Mouse (Mus musculus): ENCODE measurements at regions not wholly inside any gene's neighbourhood (a gene's known extent, or its start where the extent isn't known, plus 50 kb on each side); places are given as distances from the start of the nearest gene placed in this dataset.
"Not testable (repeated sequence)": the region's sequence is repeated elsewhere in the genome, so short reads cannot be mapped to it uniquely, and the experiment has no call there.

DNA sequence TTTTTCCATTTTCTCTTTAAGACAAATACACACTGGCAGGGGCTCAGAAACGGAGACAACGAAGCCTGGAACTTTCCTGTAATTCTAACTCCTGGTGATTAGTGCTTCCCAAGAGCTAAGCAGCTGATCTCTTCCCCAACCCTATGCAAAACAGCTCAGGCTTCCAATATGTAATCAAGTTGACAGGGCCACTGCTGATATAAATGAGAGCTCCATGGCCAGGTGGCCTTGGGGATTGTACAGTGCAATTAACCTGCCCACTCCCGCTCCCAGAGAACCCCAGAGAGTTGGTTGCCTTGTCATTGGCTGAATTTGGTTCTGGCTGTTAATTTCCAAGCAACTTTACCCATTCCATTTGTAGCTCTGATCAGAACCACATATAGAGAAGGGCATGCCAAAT lies 67.8 kb downstream of the 4933415F23Rik start:
- DNase-seq (ENCODE audit: low spot score in 2 of 2), result no peak

DNA sequence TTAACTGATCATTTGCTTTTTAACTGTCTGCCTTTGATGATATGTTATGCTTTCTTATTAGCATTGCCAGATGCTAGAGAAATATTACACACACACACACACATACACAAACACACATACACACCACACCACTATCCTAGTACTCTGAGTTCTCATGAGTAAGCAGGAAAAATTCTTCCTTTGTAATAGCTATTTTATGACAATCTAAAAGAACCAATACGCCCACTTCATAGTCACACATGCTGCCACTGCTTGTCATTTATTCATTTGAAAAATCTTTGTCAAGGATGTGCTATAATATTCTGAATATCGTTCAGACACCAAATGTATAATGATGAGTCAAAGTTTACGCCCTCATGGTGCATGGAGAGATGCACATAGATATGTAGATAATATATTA lies 78.5 kb downstream of the 4933415F23Rik start:
- peak in 1 of 2 experiments; percentile 68 for DNase-seq (ENCODE audit: low spot score in 2 of 2)

DNA sequence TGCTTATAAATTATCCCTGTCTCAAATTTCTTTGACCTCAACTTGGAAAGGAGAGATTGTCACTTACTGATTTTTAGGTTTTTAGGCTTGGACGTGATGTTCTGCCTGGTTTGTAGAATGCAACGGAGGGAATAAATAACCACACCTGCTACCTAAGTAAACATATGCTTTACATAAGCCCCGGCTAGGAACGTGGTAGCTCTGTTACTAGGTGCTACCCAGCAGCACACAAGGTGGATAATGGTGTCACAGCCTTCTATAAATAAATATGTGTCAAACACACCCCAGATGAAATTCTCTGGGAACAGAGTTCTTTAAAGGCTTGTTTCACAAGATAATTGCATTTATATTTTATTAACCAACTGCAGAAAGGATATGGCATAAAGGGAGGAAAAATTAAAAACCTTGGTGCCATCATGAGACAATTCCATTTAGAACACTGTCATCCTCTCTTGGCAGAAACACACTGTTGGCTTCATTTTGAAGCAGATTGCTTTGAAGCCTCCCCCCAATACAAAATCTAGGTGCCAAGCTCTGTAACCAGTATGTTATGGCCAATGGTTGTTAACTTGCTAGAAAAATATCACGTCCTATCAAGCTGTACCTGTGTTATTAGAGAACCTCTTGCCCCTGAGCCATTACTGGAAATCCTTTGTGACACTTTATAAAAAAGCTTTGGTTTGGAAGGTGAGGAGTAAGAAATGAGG lies 94.1 kb downstream of the 4933415F23Rik start:
- peak; percentile 42 to 77 for DNase-seq (ENCODE audit: low spot score in 2 of 2)

DNA sequence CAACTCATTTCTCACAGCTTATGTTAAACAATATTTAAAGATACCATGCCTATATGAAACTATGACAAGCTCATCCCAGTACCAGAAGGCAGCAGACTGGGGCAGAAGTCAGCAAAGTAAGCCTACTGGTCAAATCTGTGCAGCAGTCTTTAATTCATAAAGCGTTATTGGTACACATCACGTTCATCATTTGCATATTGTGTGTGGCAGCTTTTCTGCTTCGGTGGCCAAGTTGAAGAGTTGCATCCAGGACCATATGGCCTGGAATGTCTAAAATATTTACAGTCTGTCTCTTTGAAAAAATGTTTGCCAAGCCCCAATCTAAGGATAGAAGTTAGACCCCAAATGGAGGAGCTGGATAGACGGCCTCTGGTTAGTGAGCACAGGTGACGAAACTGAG lies 97.2 kb downstream of the 4933415F23Rik start:
- no peak for DNase-seq (ENCODE audit: low spot score in 2 of 2)

DNA sequence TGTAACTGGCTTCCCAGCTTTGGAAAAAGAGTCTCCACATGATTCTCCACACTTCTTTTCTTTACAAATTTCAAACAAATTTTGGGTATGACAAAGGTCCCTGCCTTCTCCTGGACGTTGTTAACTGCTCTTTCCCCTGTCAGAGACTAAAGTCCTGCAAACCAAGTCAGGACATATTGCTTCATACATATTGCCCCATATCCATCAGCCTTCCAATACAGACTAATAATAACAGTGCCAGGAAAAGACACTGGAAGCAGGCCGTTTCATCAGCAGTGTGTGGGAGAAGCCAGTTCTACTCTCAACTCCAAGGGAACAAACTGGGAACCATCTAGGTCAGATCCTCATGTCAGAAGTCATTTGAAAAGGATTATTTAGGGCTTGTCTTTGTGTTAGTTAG lies 105.4 kb downstream of the 4933415F23Rik start:
- DNase-seq (ENCODE audit: low spot score in 2 of 2), result no peak

DNA sequence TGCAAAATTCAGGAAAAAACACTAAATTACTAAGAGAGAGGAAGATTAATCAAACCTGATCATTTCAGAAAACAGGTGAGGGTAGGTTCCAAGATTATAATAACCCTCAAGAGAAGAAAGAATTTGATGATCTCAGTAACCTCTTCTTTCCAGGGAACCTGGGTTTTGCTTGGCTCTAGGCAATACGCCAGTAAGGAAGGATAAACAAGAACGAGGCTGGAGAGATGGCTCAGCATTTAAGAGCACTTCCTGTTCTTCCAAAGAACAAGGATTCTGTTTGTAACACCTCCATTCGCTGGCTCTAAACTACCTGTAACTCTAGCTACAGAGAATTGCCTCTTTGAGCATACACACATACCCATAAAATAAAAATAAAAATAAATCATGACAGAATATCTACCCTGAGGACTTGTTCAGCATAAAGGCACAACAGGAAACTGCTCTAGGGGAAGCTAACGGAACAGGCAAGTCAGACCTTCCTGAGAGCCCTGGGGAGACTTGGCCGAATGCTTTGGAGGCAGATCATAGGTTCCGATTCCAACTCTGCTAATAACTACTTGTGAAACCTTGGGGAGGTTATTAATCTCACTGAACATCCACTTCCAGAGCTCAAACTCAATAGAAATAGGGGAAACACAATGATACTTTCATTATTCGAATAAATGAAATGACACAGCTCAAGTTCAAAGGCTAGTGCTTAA lies 112.4 kb downstream of the 4933415F23Rik start:
- DNase-seq (ENCODE audit: low spot score in 2 of 2), result no peak

DNA sequence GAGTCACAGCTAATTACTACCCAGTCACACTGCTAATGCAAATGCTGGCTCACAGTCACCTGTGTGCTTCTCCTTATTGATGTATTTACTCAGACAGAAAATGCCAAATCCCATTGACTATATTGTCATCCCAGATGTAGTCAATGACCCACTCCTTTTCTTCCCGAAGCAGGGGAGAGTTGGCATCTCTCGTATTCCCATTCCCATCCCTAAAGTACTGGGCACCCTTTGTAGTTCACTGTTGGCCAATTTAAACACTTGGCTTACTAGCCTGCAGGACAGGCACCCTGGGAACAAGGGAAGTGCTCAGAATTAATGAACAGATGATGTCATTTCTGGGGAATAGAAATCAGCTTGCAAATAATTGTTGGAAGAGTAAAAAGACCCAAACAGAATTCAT lies 114.5 kb downstream of the 4933415F23Rik start:
- no peak for DNase-seq (ENCODE audit: low spot score in 2 of 2)

DNA sequence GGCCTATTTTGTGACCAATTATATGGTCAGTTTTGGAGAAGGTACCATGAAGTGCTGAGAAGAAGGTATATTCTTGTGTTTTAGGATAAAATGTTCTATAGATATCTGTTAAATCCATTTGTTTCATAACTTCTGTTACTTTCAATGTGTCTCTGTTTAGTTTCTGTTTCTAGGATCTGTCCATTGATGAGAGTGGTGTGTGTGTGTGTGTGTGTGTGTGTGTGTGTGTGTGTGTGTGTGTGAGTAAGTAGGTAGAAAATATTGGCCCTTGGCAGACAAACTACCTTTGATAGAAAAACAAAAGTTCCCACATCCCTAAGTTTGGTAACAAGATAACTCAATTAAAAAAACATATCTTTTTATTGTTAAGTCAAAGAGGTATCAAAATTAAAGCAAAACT lies 117.8 kb downstream of the 4933415F23Rik start:
- DNase-seq (ENCODE audit: low spot score in 2 of 2), result not testable (repeated sequence)

DNA sequence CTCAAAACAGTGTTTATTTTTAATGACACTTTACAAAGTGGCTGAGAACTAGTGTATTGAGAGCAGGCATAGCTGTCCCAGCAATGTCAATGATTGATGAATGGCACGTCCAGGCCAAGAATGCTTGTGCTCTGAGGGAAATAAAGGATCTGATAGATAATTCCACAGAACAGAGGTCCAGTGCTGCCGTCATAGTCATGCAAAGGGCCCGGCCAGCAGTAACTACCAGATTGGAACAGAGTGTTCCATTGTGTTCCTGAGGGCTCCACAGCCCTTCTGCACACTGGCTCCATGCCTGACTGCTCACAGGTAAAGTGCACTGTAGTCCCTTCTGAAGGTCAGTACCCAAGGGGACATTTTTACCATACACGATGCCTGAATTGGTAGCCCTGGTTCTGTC lies 127.1 kb downstream of the 4933415F23Rik start:
- no peak for DNase-seq (ENCODE audit: low spot score in 2 of 2)

DNA sequence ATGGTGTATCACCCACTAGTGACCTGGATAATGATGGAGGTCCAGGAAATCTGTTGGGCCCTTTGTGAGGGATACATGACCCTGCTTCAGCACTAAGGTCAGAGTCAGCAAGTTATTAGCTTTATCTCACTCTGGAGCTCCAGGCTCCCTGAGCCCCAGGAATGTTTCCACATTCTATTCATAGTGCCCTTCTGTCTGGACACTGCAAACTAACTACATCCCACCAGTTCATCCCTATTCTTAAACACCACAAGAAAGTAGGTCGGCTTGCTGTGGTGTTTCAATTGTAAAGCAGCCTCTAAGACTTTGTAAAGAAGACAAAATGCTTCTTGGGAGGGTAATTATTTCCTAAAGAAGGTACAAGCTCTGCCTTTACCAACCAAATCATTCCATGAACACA lies 138.2 kb upstream of the Rims1 start:
- no peak for DNase-seq (ENCODE audit: low spot score in 2 of 2)

DNA sequence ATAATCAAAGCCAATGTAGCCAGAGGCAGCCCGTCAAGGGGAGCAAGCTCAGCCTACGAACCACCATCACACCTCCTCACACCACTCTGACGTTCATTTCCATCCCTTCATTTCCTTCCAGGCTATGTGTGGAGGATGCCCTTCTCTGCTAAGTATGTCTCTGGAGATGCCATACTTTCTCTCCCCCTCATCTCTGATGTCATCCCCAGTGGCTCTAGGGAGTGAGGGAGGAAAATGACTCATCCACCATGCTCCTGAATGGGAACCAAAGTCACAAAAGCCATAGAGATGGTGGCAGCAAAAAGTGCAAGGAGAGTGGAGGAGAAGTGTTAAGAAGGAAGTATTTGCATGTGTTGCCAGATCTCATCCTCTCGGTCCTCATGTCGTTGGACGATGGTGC lies 134.0 kb upstream of the Rims1 start:
- DNase-seq (ENCODE audit: low spot score in 2 of 2), result no peak

DNA sequence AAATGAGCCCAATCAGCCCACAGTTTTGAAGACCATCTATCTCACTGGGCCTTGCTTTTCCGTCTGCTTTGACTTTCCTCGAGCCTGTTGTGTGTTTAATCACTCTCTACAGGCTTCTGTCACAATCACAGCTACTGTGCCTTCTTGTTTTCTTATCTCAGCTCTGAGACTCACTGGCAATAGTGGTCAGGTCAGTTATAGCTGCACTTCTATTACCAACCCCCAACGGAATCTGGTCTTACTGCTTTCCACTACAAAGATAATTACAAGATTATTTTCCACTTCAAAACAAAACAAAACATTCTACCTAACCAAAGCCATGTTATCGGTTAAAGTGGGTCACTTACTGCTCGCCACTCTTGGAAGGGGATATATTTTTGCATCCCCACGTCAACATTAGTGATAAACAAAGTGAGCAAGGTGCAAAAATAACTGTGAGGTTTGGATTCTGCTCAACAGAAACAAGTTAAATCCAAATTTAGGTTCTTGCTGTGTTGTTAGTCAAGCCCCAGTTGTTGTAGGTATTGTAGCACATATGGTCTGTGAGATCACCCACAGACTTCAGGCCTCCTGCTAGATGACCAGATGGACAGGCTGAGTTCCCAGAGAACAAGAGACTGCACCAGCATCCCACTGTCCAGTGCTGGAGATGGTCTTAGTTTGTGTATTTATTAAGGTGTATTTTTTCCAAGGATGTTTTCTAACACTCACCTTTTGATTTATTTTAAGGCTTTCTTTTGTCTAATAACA lies 125.5 kb upstream of the Rims1 start:
- DNase-seq (ENCODE audit: low spot score in 2 of 2), result no peak

DNA sequence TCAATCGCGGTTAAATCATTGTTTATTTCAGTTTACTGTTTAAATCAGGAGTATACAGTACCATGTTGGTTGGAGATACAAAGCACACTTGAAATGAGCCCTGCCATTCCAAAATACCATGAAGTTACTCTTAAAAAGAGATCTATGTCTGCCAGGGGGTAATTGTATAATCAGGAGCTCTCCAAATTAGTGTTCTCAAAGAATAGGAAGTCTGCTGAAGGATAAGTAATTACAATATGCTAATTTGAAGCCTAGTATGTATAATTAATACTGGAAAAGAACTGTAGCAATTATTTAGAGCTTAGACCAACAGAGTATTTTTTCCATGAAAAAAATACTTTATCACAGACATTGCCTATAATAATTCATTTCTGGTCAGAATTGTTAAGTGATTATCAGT lies 97.2 kb upstream of the Rims1 start:
- DNase-seq (ENCODE audit: low spot score in 2 of 2), result no peak

DNA sequence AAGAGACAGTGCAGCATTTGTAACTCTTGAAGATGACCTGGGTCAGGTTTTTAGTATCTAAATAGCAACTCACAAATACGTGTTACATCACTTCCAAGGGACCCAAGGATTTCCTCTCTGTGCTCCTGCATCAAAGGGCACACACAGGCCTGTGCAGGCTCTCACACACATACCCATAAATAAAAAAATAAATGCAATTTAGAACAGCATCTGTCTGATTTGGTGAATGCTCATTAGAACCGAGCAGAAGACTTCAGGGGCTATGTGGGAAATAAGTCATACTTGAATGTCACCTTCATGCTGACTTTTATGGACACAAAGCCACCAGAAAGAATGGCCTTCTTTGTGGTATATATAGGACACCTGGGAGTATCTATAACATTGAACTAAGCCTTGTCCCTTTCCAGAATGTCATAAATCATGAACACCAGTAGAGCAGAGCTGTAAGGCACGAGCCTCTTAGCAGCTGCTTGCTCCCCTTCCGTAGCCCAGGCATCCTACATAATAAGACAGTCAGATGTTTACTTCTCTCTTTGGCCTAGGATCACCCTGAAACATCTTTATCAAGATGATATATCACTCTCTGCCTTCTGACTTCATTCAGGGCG lies 95.3 kb upstream of the Rims1 start:
- DNase-seq (ENCODE audit: low spot score in 2 of 2), result no peak

DNA sequence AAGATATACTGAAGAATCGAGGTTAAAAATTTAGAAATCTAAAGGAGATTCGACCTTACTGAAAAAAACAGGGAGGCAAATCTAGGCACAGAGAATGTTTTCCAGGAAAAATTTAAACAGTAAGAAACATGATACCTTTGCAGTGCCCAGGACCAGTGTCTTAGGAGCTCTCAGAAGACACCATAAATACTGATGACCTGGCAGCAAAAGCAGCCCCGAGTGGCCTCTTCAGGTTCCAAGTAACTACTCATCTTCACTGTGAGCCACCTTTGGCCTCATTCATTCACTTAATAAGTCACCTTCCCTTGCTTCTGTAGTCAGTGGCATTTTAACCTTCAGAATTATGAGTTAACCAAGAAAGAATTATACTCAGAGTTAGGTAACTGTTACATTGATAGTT lies 89.3 kb upstream of the Rims1 start:
- DNase-seq (ENCODE audit: low spot score in 2 of 2), result no peak

DNA sequence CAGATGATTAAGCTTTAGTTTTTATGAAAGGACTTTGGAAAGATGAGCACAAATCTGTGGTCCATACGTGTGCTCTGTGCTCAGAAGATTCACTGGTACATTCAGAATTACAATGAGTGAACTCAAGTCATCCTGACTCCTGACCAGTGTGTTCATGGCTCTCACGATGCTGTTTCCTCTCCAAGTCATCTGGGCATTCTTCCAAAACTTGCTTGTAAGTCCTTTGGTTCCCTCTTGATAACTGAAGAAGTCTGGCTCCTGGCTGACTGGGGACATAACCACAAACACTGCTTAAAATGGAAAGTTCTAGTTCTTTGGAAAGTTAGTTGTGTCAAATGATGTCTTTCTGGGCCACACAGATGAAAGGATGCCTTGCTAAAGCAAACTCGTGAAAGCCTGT lies 57.2 kb upstream of the Rims1 start:
- DNase-seq (ENCODE audit: low spot score in 2 of 2), result no peak

Measured in layer of hippocampus, adult 18-20 months (tissue).